Mouse (Mus musculus) large intestine, adult 2 months (tissue): ENCODE measurements around the gene Pdss1. TPM values are rescaled to one million over a fixed set of nuclear protein-coding genes. Genes with fewer than 3 reads are reported as not detected.
A peak's percentile ranks its signal among the peaks of the same experiment; 100 is the strongest.
"Not testable (repeated sequence)": the region's sequence is repeated elsewhere in the genome, so short reads cannot be mapped to it uniquely, and the experiment has no call there.

ENCODE experiments used
- DNase-seq: peaks from one replicate; pipeline ENCODE4 v3.0.0-alpha.2; 2012; ENCODE audit warnings: low read depth, low spot score
- WGBS: fragments of 180-500 bp; shearing (Covaris S2); methylation state at CpG from one replicate; pipeline ENCODE4 v1.1.7; 2018; 5-methylcytosine and 5-hydroxymethylcytosine counted together
- polyA plus RNA-seq: library from polyadenylated mRNA; depleted of rRNA; stranded (reverse); fragments of >200 nt; gene quantifications from 2 replicates; pipeline ENCODE4 v1.2.3, GENCODE M21; 2012; rRNA removed

Pdss1 gene
- 17.8 and 24.1 TPM in 2 replicates for polyA plus RNA-seq

GRCm38 (mm10) chr2:22895282-22896273 lies at the start of gene Pdss1:
TSS of gene Pdss1 (plus strand) at chr2:22895522.
- DNase-seq, result peak; percentile 87
- WGBS, result under 1% methylated on average over 81 of the region's 81 CpGs

- WGBS, result 80% methylated on average over 4 of the region's 4 CpGs
- DNase-seq, result no peak
Measured at GRCm38 (mm10) chr2:22851900-22852299, 43.4 kb upstream of the Pdss1 start.

GRCm38 (mm10) chr2:22857501-22857900 lies 37.8 kb upstream of the Pdss1 start:
- 74% methylated on average over 3 of the region's 3 CpGs for WGBS
- DNase-seq, result no peak

- no peak for DNase-seq
- WGBS, result 82% methylated on average over 2 of the region's 2 CpGs
Measured at GRCm38 (mm10) chr2:22862194-22862593, 33.1 kb upstream of the Pdss1 start.

GRCm38 (mm10) chr2:22864394-22865037 lies 30.8 kb upstream of the Pdss1 start:
- WGBS, result 3% methylated on average over 6 of the region's 6 CpGs
- DNase-seq, result peak; percentile 60

GRCm38 (mm10) chr2:22865818-22866217 lies 29.5 kb upstream of the Pdss1 start:
- no peak for DNase-seq
- WGBS, result 89% methylated on average over 1 of the region's 1 CpGs

- 34% methylated on average over 7 of the region's 7 CpGs for WGBS
- DNase-seq, result no peak
Measured at GRCm38 (mm10) chr2:22866894-22867424, 28.4 kb upstream of the Pdss1 start.

GRCm38 (mm10) chr2:22873159-22873558 lies 22.2 kb upstream of the Pdss1 start:
- 22% methylated on average over 1 of the region's 1 CpGs for WGBS
- peak; percentile 79 for DNase-seq

- DNase-seq, result no peak
- 27% methylated on average over 10 of the region's 10 CpGs for WGBS
Measured at GRCm38 (mm10) chr2:22874628-22875027, 20.7 kb upstream of the Pdss1 start.

GRCm38 (mm10) chr2:22876614-22877013 lies 18.7 kb upstream of the Pdss1 start:
- 25% methylated on average over 3 of the region's 3 CpGs for WGBS
- DNase-seq, result no peak

GRCm38 (mm10) chr2:22878781-22879180 lies 16.5 kb upstream of the Pdss1 start:
- 6% methylated on average over 1 of the region's 1 CpGs for WGBS
- DNase-seq, result no peak

- 94% methylated on average over 3 of the region's 3 CpGs for WGBS
- DNase-seq, result not testable (repeated sequence)
Measured at GRCm38 (mm10) chr2:22880726-22881125, 14.6 kb upstream of the Pdss1 start.

GRCm38 (mm10) chr2:22894932-22895281 lies 415 bp upstream of the Pdss1 start:
- no peak for DNase-seq
- WGBS, result 8% methylated on average over 9 of the region's 9 CpGs

GRCm38 (mm10) chr2:22903947-22904346 lies 8.6 kb downstream of the Pdss1 start:
- no peak for DNase-seq
- WGBS, result 96% methylated on average over 3 of the region's 3 CpGs

- WGBS, result 60% methylated on average over 3 of the region's 3 CpGs
- no peak for DNase-seq
Measured at GRCm38 (mm10) chr2:22914421-22914820, 19.1 kb downstream of the Pdss1 start.

- 84% methylated on average over 2 of the region's 2 CpGs for WGBS
- DNase-seq, result no peak
Measured at GRCm38 (mm10) chr2:22918651-22919050, 23.3 kb downstream of the Pdss1 start.

- not testable (repeated sequence) for DNase-seq
- 95% methylated on average over 3 of the region's 3 CpGs for WGBS
Measured at GRCm38 (mm10) chr2:22925911-22926310, 30.6 kb downstream of the Pdss1 start.

- 75% methylated on average over 2 of the region's 2 CpGs for WGBS
- DNase-seq, result no peak
Measured at GRCm38 (mm10) chr2:22928259-22928658, 32.9 kb downstream of the Pdss1 start.

GRCm38 (mm10) chr2:22933556-22933955 lies 38.2 kb downstream of the Pdss1 start:
- no peak for DNase-seq
- WGBS, result 86% methylated on average over 1 of the region's 1 CpGs

- WGBS, result 67% methylated on average over 4 of the region's 4 CpGs
- no peak for DNase-seq
Measured at GRCm38 (mm10) chr2:22949956-22950355, 54.6 kb downstream of the Pdss1 start.
